Mouse (Mus musculus) intestine, postnatal 0 days (tissue): ENCODE results near the gene Eno1. TPM values are rescaled to one million over a fixed set of nuclear protein-coding genes. Genes with fewer than 3 reads are reported as not detected.

Experiments used
- ATAC-seq: fragments of 200-750 bp; cut with Nextera tagmentation; 2 replicates; pipeline ENCODE4 v1.8.0; 2017; ENCODE audit warnings: mild to moderate bottlenecking, moderate TSS enrichment, moderate library complexity
- H3K27ac ChIP-seq: fragments of 300-500 bp; sonication (generic); 2 replicates; pipeline ENCODE4 v1.5.1; 2014; ENCODE audit warnings: mild to moderate bottlenecking, low read depth, low read length, moderate library complexity
- H3K27me3 ChIP-seq: fragments of 300-500 bp; sonication (generic); replicated peaks from 2 replicates; pipeline ENCODE4 v1.6.1; 2014; ENCODE audit warnings: low read length, mixed read lengths; ENCODE audit not compliant: control insufficient read depth, insufficient read depth
- H3K36me3 ChIP-seq: fragments of 300-500 bp; sonication (generic); 2 replicates; pipeline ENCODE4 v1.6.1; 2014; ENCODE audit warnings: mild to moderate bottlenecking, moderate library complexity; ENCODE audit not compliant: control insufficient read depth, insufficient read depth
- H3K4me1 ChIP-seq: fragments of 300-500 bp; sonication (generic); replicated peaks from 2 replicates; pipeline ENCODE4 v1.6.1; 2014; ENCODE audit warnings: antibody characterized with exemption, low read length, mixed read lengths; ENCODE audit not compliant: control insufficient read depth, insufficient read depth
- H3K4me2 ChIP-seq: fragments of 300-500 bp; sonication (generic); replicated peaks from 2 replicates; pipeline ENCODE4 v1.6.1; 2014; ENCODE audit warnings: low read depth, mild to moderate bottlenecking, moderate library complexity
- H3K4me3 ChIP-seq: fragments of 300-500 bp; sonication (generic); 2 replicates; pipeline ENCODE4 v1.5.1; 2014; ENCODE audit warnings: low read depth, low read length
- H3K9ac ChIP-seq: fragments of 300-500 bp; sonication (generic); 2 replicates; pipeline ENCODE4 v1.6.1; 2014; ENCODE audit warnings: mild to moderate bottlenecking, low read depth, low read length
- H3K9me3 ChIP-seq: fragments of 300-500 bp; sonication (generic); 2 replicates; pipeline ENCODE4 v1.6.1; 2016; ENCODE audit warnings: mixed run types; ENCODE audit not compliant: control insufficient read depth
- CTCF ChIP-seq: sonication (generic); IDR thresholded peaks from 2 replicates; pipeline ENCODE4 v1.5.1; 2016; ENCODE audit warnings: low read depth, mild to moderate bottlenecking, control low read depth, antibody characterized with exemption, moderate library complexity
- WGBS: fragments of 180-500 bp; shearing (Covaris S2); extraction: QIAGEN DNeasy Blood & Tissue Kit; methylation state at CpG from one replicate; pipeline ENCODE4 v1.1.7; 2014; 5-methylcytosine and 5-hydroxymethylcytosine counted together
- polyA plus RNA-seq: library from polyadenylated mRNA; unstranded; fragments of >200 nt; fragmentation: Nextera tagmentation; extraction: Ambion mirVana; gene quantifications from 2 replicates; pipeline ENCODE4 v1.2.1, GENCODE M21; 2015

The Eno1 gene
- polyA plus RNA-seq, result 644 and 733 TPM in 2 replicates

GRCm38 (mm10) chr4:150236521-150237481 lies at the start of gene Eno1:
TSS of gene Eno1 (plus strand) at chr4:150236721.
- H3K4me2 ChIP-seq, result peak within 1 kb of the TSS; percentile 93
- WGBS, result under 1% methylated on average over 78 of the region's 78 CpGs
- peak; percentile 95 for ATAC-seq
- H3K4me1 ChIP-seq, result 0 out of 2 replicates have a peak, but pooled peaks cover 8% of the 10 kb centered on the region
- peak; percentile 33 for TF ChIP-seq CTCF
- peak within 1 kb of the TSS; percentile 93 for H3K27ac ChIP-seq
- peak within 1 kb of the TSS; percentile 76 for H3K9ac ChIP-seq
- no peaks in the 10 kb centered on the region for H3K9me3 ChIP-seq
- H3K4me3 ChIP-seq, result peak within 1 kb of the TSS; percentile 80
- H3K36me3 ChIP-seq, result peaks cover 14% of the 10 kb centered on the region
- H3K27me3 ChIP-seq, result no peaks in the 10 kb centered on the region

- peak; percentile 72 for ATAC-seq
- Histone ChIP-seq H3K9me3 (no peaks in the 10 kb centered on the region), H3K9ac (no peak overlapping the region), H3K27me3 (no peaks in the 10 kb centered on the region), H3K4me1 (no peaks in the 10 kb centered on the region), H3K4me3 (no peak overlapping the region), H3K4me2 (peak overlapping the region; percentile 43), H3K27ac (no peak overlapping the region), H3K36me3 (no peaks in the 10 kb centered on the region)
- TF ChIP-seq CTCF, result no peak
- 38% methylated on average over 11 of the region's 11 CpGs for WGBS
Observed at GRCm38 (mm10) chr4:150188236-150188635, 48.3 kb upstream of the Eno1 start.

GRCm38 (mm10) chr4:150192199-150192598 lies 44.3 kb upstream of the Eno1 start:
- Histone ChIP-seq H3K27ac (no peak overlapping the region), H3K4me3 (no peak overlapping the region), H3K9ac (no peak overlapping the region), H3K4me1 (no peaks in the 10 kb centered on the region), H3K9me3 (no peaks in the 10 kb centered on the region), H3K36me3 (no peaks in the 10 kb centered on the region), H3K27me3 (no peaks in the 10 kb centered on the region), H3K4me2 (no peak overlapping the region)
- 70% methylated on average over 6 of the region's 6 CpGs for WGBS
- ATAC-seq, result no peak
- no peak for TF ChIP-seq CTCF

GRCm38 (mm10) chr4:150193915-150194314 lies 42.6 kb upstream of the Eno1 start:
- TF ChIP-seq CTCF, result peak; percentile 93
- no peaks in the 10 kb centered on the region for H3K36me3 ChIP-seq
- H3K4me2 ChIP-seq, result no peak overlapping the region
- no peak overlapping the region for H3K27ac ChIP-seq
- H3K9me3 ChIP-seq, result no peaks in the 10 kb centered on the region
- no peaks in the 10 kb centered on the region for H3K4me1 ChIP-seq
- H3K27me3 ChIP-seq, result no peaks in the 10 kb centered on the region
- H3K9ac ChIP-seq, result no peak overlapping the region
- ATAC-seq, result no peak
- no peak overlapping the region for H3K4me3 ChIP-seq
- 54% methylated on average over 1 of the region's 1 CpGs for WGBS

GRCm38 (mm10) chr4:150198268-150198667 lies 38.3 kb upstream of the Eno1 start:
- Histone ChIP-seq H3K9me3 (no peaks in the 10 kb centered on the region), H3K27me3 (no peaks in the 10 kb centered on the region), H3K27ac (no peak overlapping the region), H3K4me2 (no peak overlapping the region), H3K9ac (no peak overlapping the region), H3K36me3 (no peaks in the 10 kb centered on the region), H3K4me3 (no peak overlapping the region), H3K4me1 (no peaks in the 10 kb centered on the region)
- WGBS, result 76% methylated on average over 9 of the region's 9 CpGs
- ATAC-seq, result no peak
- no peak for TF ChIP-seq CTCF

GRCm38 (mm10) chr4:150201232-150201631 lies 35.3 kb upstream of the Eno1 start, which contains the start of gene Car6:
TSS of gene Car6 (minus strand) at chr4:150201332.
- H3K9ac ChIP-seq, result no peak within 1 kb of the TSS
- H3K27me3 ChIP-seq, result no peaks in the 10 kb centered on the region
- H3K4me3 ChIP-seq, result no peak within 1 kb of the TSS
- no peak within 1 kb of the TSS for H3K27ac ChIP-seq
- 75% methylated on average over 5 of the region's 5 CpGs for WGBS
- no peaks in the 10 kb centered on the region for H3K36me3 ChIP-seq
- no peak for TF ChIP-seq CTCF
- H3K4me1 ChIP-seq, result no peaks in the 10 kb centered on the region
- no peak within 1 kb of the TSS for H3K4me2 ChIP-seq
- no peaks in the 10 kb centered on the region for H3K9me3 ChIP-seq
- no peak for ATAC-seq
